Mouse (Mus musculus): ENCODE measurements around the gene Gemin6.

DNA sequence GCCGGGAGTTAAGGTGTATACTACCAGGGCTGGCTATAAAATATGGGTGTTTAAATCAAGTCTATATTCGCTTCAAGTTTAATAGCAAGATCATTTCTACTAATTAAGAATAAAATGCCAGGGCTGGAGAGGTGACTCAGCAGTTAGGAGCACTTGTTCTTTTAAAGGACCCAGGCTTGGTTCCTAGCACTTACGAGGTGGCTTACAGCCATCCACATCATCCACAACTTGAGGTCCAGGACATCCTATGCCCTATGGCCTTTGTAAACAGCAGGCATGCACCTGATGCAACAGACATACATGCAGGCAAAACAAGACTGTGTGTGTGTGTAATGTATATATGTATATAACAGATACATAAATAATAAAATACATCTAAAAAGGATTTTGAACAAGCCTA is 43.9 kb downstream of the Gemin6 start:
- no peak for TF ChIP-seq CTCF (IDR thresholded peaks at IDR 0.05; ENCODE audit: extremely low read depth, insufficient read length, insufficient replicate concordance, low read depth, low read length)
- TF ChIP-seq POLR2A (IDR thresholded peaks at IDR 0.05; ENCODE audit: low read depth, low read length): no peak

All from small intestine, adult 2 months (tissue).